Mouse (Mus musculus) hindbrain, embryonic 13.5 days (tissue): ENCODE results near the gene Ptch2. TPM values are rescaled to one million over a fixed set of nuclear protein-coding genes. Genes with fewer than 3 reads are reported as not detected.
A peak's percentile ranks its signal among the peaks of the same experiment; 100 is the strongest.

ENCODE experiments used
- ATAC-seq: fragments of 200-750 bp; cut with Nextera tagmentation; 2 replicates; pipeline ENCODE4 v1.8.0; 2017; ENCODE audit warnings: moderate TSS enrichment; ENCODE audit not compliant: low FRiP score
- H3K27ac ChIP-seq: fragments of 300-500 bp; sonication (generic); 2 replicates; pipeline ENCODE4 v1.5.1; 2015; ENCODE audit warnings: inconsistent platforms, mild to moderate bottlenecking, moderate library complexity
- H3K27me3 ChIP-seq: fragments of 300-500 bp; sonication (generic); 2 replicates; pipeline ENCODE4 v1.6.1; 2015; ENCODE audit warnings: mild to moderate bottlenecking, inconsistent platforms
- H3K36me3 ChIP-seq: fragments of 300-500 bp; sonication (generic); 2 replicates; pipeline ENCODE4 v1.6.1; 2015; ENCODE audit warnings: mild to moderate bottlenecking, inconsistent platforms
- H3K4me1 ChIP-seq: fragments of 300-500 bp; sonication (generic); replicated peaks from 2 replicates; pipeline ENCODE4 v1.6.1; 2015; ENCODE audit warnings: inconsistent platforms
- H3K4me2 ChIP-seq: fragments of 300-500 bp; sonication (generic); 2 replicates; pipeline ENCODE4 v1.6.1; 2015; ENCODE audit warnings: inconsistent platforms, mild to moderate bottlenecking, moderate library complexity
- H3K4me3 ChIP-seq: fragments of 300-500 bp; sonication (generic); 2 replicates; pipeline ENCODE4 v1.5.1; 2015; ENCODE audit warnings: mild to moderate bottlenecking, inconsistent platforms
- H3K9ac ChIP-seq: fragments of 300-500 bp; sonication (generic); 2 replicates; pipeline ENCODE4 v1.6.1; 2015; ENCODE audit warnings: mild to moderate bottlenecking, inconsistent platforms
- H3K9me3 ChIP-seq: fragments of 300-500 bp; sonication (generic); 2 replicates; pipeline ENCODE4 v1.6.1; 2016; ENCODE audit warnings: inconsistent platforms
- WGBS: fragments of 180-500 bp; shearing (Covaris S2); methylation state at CpG from one replicate; pipeline ENCODE4 v1.1.7; 2015; 5-methylcytosine and 5-hydroxymethylcytosine counted together
- polyA plus RNA-seq: library from polyadenylated mRNA; unstranded; fragments of >200 nt; fragmentation: Nextera tagmentation; extraction: Ambion mirVana; gene quantifications from 2 replicates; pipeline ENCODE4 v1.2.1, GENCODE M21; 2015

The Ptch2 gene
- polyA plus RNA-seq, 1 experiment from 2014 or later = 6.8 TPM

- ATAC-seq = no peak
- no peak overlapping the region for H3K4me2 ChIP-seq
Measured at GRCm38 (mm10) chr4:117071183-117071582, 24.7 kb upstream of the Ptch2 start.

GRCm38 (mm10) chr4:117087948-117088640 lies 7.8 kb upstream of the Ptch2 start:
- Histone ChIP-seq H3K36me3 (peaks cover 28% of the 10 kb centered on the region), H3K27me3 (no peaks in the 10 kb centered on the region), H3K4me3 (no peak overlapping the region), H3K4me2 (no peak overlapping the region), H3K4me1 (no peaks in the 10 kb centered on the region), H3K27ac (no peak overlapping the region), H3K9me3 (no peaks in the 10 kb centered on the region), H3K9ac (no peak overlapping the region)
- ATAC-seq = no peak
- WGBS = 79% methylated on average over 7 of the region's 7 CpGs

More at GRCm38 (mm10) chr4:117071183-117071582, 24.7 kb upstream of the Ptch2 start:
- no peaks in the 10 kb centered on the region for H3K4me1 ChIP-seq
- no peaks in the 10 kb centered on the region for H3K9me3 ChIP-seq
- no peak overlapping the region for H3K9ac ChIP-seq
- H3K27ac ChIP-seq = no peak overlapping the region
- no peaks in the 10 kb centered on the region for H3K27me3 ChIP-seq
- peaks cover 93% of the 10 kb centered on the region for H3K36me3 ChIP-seq
- no peak overlapping the region for H3K4me3 ChIP-seq
- WGBS = 96% methylated on average over 5 of the region's 5 CpGs

- peaks cover 9% of the 10 kb centered on the region for H3K27me3 ChIP-seq
- H3K9me3 ChIP-seq = no peaks in the 10 kb centered on the region
- peaks cover 20% of the 10 kb centered on the region for H3K36me3 ChIP-seq
- no peak for ATAC-seq
- WGBS = 76% methylated on average over 7 of the region's 7 CpGs
- no peak overlapping the region for H3K4me2 ChIP-seq
- H3K27ac ChIP-seq = no peak overlapping the region
- no peak overlapping the region for H3K9ac ChIP-seq
- peaks cover 4% of the 10 kb centered on the region for H3K4me1 ChIP-seq
- H3K4me3 ChIP-seq = no peak overlapping the region
Measured at GRCm38 (mm10) chr4:117090586-117090985, 5.3 kb upstream of the Ptch2 start.

- H3K27me3 ChIP-seq = peaks cover 15% of the 10 kb centered on the region
- H3K27ac ChIP-seq = no peak overlapping the region
- 81% methylated on average over 3 of the region's 3 CpGs for WGBS
- H3K4me2 ChIP-seq = no peak overlapping the region
- H3K9ac ChIP-seq = no peak overlapping the region
- no peaks in the 10 kb centered on the region for H3K9me3 ChIP-seq
- ATAC-seq = no peak
- H3K4me1 ChIP-seq = peaks cover 35% of the 10 kb centered on the region
- H3K4me3 ChIP-seq = no peak overlapping the region
- no peaks in the 10 kb centered on the region for H3K36me3 ChIP-seq
Measured at GRCm38 (mm10) chr4:117094626-117095361, 1.1 kb upstream of the Ptch2 start.

- Histone ChIP-seq H3K27me3 (peaks cover 15% of the 10 kb centered on the region), H3K4me2 (peak overlapping the region; percentile 92), H3K9me3 (no peaks in the 10 kb centered on the region), H3K4me3 (peak overlapping the region; percentile 66), H3K9ac (peak overlapping the region; percentile 84), H3K36me3 (peaks cover 6% of the 10 kb centered on the region; the same call in 1 of the 2 replicates), H3K4me1 (peaks cover 38% of the 10 kb centered on the region), H3K27ac (peak overlapping the region; percentile 2; the same call in 1 of the 2 replicates)
- ATAC-seq = no peak
- 6% methylated on average over 5 of the region's 5 CpGs for WGBS
Measured at GRCm38 (mm10) chr4:117096666-117097065, 791 bp downstream of the Ptch2 start.

- Histone ChIP-seq H3K27ac (no peak overlapping the region), H3K4me2 (peak overlapping the region; percentile 92), H3K4me1 (peaks cover 38% of the 10 kb centered on the region), H3K27me3 (peaks cover 15% of the 10 kb centered on the region), H3K36me3 (peaks cover 6% of the 10 kb centered on the region; the same call in 1 of the 2 replicates), H3K9me3 (no peaks in the 10 kb centered on the region), H3K9ac (peak overlapping the region; percentile 24), H3K4me3 (peak overlapping the region; percentile 66)
- no peak for ATAC-seq
- WGBS = 65% methylated on average over 8 of the region's 8 CpGs
Measured at GRCm38 (mm10) chr4:117097969-117098763, 2.3 kb downstream of the Ptch2 start.

GRCm38 (mm10) chr4:117098764-117099036 lies 2.8 kb downstream of the Ptch2 start:
- H3K9me3 ChIP-seq = no peaks in the 10 kb centered on the region
- H3K4me3 ChIP-seq = no peak overlapping the region
- no peak for ATAC-seq
- H3K36me3 ChIP-seq = peaks cover 6% of the 10 kb centered on the region; the same call in 1 of the 2 replicates
- H3K9ac ChIP-seq = no peak overlapping the region
- peaks cover 15% of the 10 kb centered on the region for H3K27me3 ChIP-seq
- WGBS = 79% methylated on average over 2 of the region's 2 CpGs
- no peak overlapping the region for H3K27ac ChIP-seq
- peak overlapping the region; percentile 92; the same call in 1 of the 2 replicates for H3K4me2 ChIP-seq
- peaks cover 38% of the 10 kb centered on the region for H3K4me1 ChIP-seq

GRCm38 (mm10) chr4:117100036-117100435 lies 4.2 kb downstream of the Ptch2 start:
- WGBS = 68% methylated on average over 4 of the region's 4 CpGs
- ATAC-seq = no peak
- H3K36me3 ChIP-seq = peaks cover 12% of the 10 kb centered on the region
- H3K9me3 ChIP-seq = no peaks in the 10 kb centered on the region
- no peak overlapping the region for H3K9ac ChIP-seq
- H3K4me2 ChIP-seq = no peak overlapping the region
- peaks cover 7% of the 10 kb centered on the region; the same call in 1 of the 2 replicates for H3K27me3 ChIP-seq
- H3K4me1 ChIP-seq = peaks cover 40% of the 10 kb centered on the region
- H3K27ac ChIP-seq = no peak overlapping the region
- H3K4me3 ChIP-seq = no peak overlapping the region

- Histone ChIP-seq H3K4me3 (no peak overlapping the region), H3K27me3 (peaks cover 6% of the 10 kb centered on the region; the same call in 1 of the 2 replicates), H3K9ac (no peak overlapping the region), H3K27ac (no peak overlapping the region), H3K4me2 (no peak overlapping the region), H3K36me3 (peaks cover 14% of the 10 kb centered on the region), H3K9me3 (no peaks in the 10 kb centered on the region), H3K4me1 (peaks cover 39% of the 10 kb centered on the region)
- ATAC-seq = no peak
- 46% methylated on average over 7 of the region's 7 CpGs for WGBS
Measured at GRCm38 (mm10) chr4:117101218-117101617, 5.3 kb downstream of the Ptch2 start.

- H3K27ac ChIP-seq = no peak overlapping the region
- no peak overlapping the region for H3K4me3 ChIP-seq
- 77% methylated on average over 10 of the region's 10 CpGs for WGBS
- H3K4me1 ChIP-seq = peaks cover 15% of the 10 kb centered on the region
- ATAC-seq = no peak
- H3K9me3 ChIP-seq = no peaks in the 10 kb centered on the region
- H3K36me3 ChIP-seq = peaks cover 33% of the 10 kb centered on the region
- no peak overlapping the region for H3K4me2 ChIP-seq
- H3K27me3 ChIP-seq = no peaks in the 10 kb centered on the region
- peak overlapping the region; percentile 24; the same call in 1 of the 2 replicates for H3K9ac ChIP-seq
Measured at GRCm38 (mm10) chr4:117104672-117105071, 8.8 kb downstream of the Ptch2 start.

- Histone ChIP-seq H3K9me3 (no peaks in the 10 kb centered on the region), H3K4me2 (no peak overlapping the region), H3K27ac (no peak overlapping the region), H3K4me1 (peaks cover 15% of the 10 kb centered on the region), H3K4me3 (no peak overlapping the region), H3K27me3 (no peaks in the 10 kb centered on the region), H3K36me3 (peaks cover 37% of the 10 kb centered on the region), H3K9ac (peak overlapping the region; percentile 24; the same call in 1 of the 2 replicates)
- WGBS = 51% methylated on average over 10 of the region's 10 CpGs
- no peak for ATAC-seq
Measured at GRCm38 (mm10) chr4:117105127-117105526, 9.3 kb downstream of the Ptch2 start.
